Mouse (Mus musculus) layer of hippocampus, postnatal 36 days (tissue): ENCODE data around the gene Psma6. TPM values are rescaled to one million over a fixed set of nuclear protein-coding genes. Genes with fewer than 3 reads are reported as not detected.

ENCODE experiments used
- DNase-seq, 2 experiments: peaks; one replicate each; pipeline ENCODE4 v3.0.0; 2022
- total RNA-seq, 2 experiments: library from RNA; stranded (reverse); gene quantifications; 2 replicates each; pipeline ENCODE4 v1.2.3; 2021

Psma6 gene
- total RNA-seq, 2 experiments from 2014 or later: 142 to 152 TPM

- no peak for DNase-seq
Observed at GRCm38 (mm10) chr12:55438611-55439137, 54.7 kb downstream of the Psma6 start.

- DNase-seq: no peak
Observed at GRCm38 (mm10) chr12:55440416-55440815, 56.4 kb downstream of the Psma6 start.

- no peak for DNase-seq
Observed at GRCm38 (mm10) chr12:55442245-55442644, 58.2 kb downstream of the Psma6 start.

GRCm38 (mm10) chr12:55442861-55443850, 59.1 kb downstream of the Psma6 start:
- DNase-seq: peak in 1 of 2 experiments; percentile 52

GRCm38 (mm10) chr12:55444031-55444451, 60.0 kb downstream of the Psma6 start:
- DNase-seq: no peak

- DNase-seq: no peak
Observed at GRCm38 (mm10) chr12:55445583-55445982, 61.6 kb downstream of the Psma6 start.

- no peak for DNase-seq
Observed at GRCm38 (mm10) chr12:55446366-55446745, 62.3 kb downstream of the Psma6 start.

GRCm38 (mm10) chr12:55446746-55447395, 62.8 kb downstream of the Psma6 start:
- peak; percentile 80 to 86 for DNase-seq

- no peak for DNase-seq
Observed at GRCm38 (mm10) chr12:55447396-55447760, 63.4 kb downstream of the Psma6 start.

- DNase-seq: no peak
Observed at GRCm38 (mm10) chr12:55448457-55448856, 64.4 kb downstream of the Psma6 start.

GRCm38 (mm10) chr12:55449048-55449447, 65.0 kb downstream of the Psma6 start:
- no peak for DNase-seq

- DNase-seq: no peak
Observed at GRCm38 (mm10) chr12:55450421-55450820, 66.4 kb downstream of the Psma6 start.

GRCm38 (mm10) chr12:55452839-55453238, 68.8 kb downstream of the Psma6 start:
- no peak for DNase-seq

- DNase-seq: no peak
Observed at GRCm38 (mm10) chr12:55453924-55454323, 69.9 kb downstream of the Psma6 start.

- no peak for DNase-seq
Observed at GRCm38 (mm10) chr12:55455206-55455605, 71.2 kb downstream of the Psma6 start.

GRCm38 (mm10) chr12:55456136-55456535, 72.1 kb downstream of the Psma6 start:
- no peak for DNase-seq

GRCm38 (mm10) chr12:55456893-55457292, 72.9 kb downstream of the Psma6 start:
- no peak for DNase-seq

GRCm38 (mm10) chr12:55459739-55460138, 75.7 kb downstream of the Psma6 start:
- no peak for DNase-seq

GRCm38 (mm10) chr12:55460900-55461299, 76.9 kb downstream of the Psma6 start:
- no peak for DNase-seq

GRCm38 (mm10) chr12:55461767-55462166, 77.7 kb downstream of the Psma6 start:
- DNase-seq: no peak

- DNase-seq: no peak
Observed at GRCm38 (mm10) chr12:55462456-55462855, 78.4 kb downstream of the Psma6 start.

GRCm38 (mm10) chr12:55463087-55463486, 79.1 kb downstream of the Psma6 start:
- no peak for DNase-seq
